Mouse (Mus musculus) mouse embryonic stem cell (cell line): ENCODE data around the gene Chil5.

Source experiments
- in situ Hi-C, 2 experiments: fragments of 300-500 bp; cut with MboI; formaldehyde crosslinking; loops; 1 replicate in 1 of 2; 3 replicates in 1 of 2; pipeline ENCODE4 v1.14.3; 2019 to 2020; ENCODE audit warnings: low sequenced_read_pairs in 2 of 2, low pct_unique_long_range_greater_than_20kb in 1 of 2, mixed read lengths in 1 of 2; ENCODE audit not compliant: unreplicated experiment in 1 of 2

Chil5 gene

GRCm38 (mm10) chr3:106032781-106033180, at the start of gene Chil5:
TSS of gene Chil5 (minus strand) at chr3:106032814.
- in situ Hi-C loops = no loop called here

DNA sequence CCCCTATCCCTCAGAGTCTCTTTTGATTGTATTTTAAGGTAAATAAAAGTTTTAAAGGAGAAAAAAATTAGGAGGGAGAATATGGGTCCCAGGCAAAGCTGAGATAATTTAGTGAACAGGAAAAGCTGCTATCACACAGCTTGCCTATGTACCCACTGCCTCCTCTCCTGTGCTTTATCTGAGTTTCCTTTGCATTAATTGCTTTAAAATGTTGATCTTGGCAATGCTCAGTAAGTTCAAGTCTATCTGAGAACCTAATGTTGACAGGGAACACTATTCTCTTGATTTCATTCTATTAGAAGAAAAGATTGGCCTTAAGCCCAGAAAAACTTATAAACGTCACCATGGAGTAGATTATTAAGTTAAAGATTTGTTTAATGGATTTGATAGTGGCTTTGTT, 42.2 kb upstream of the Chil5 start:
- in situ Hi-C loops = no loop called here

DNA sequence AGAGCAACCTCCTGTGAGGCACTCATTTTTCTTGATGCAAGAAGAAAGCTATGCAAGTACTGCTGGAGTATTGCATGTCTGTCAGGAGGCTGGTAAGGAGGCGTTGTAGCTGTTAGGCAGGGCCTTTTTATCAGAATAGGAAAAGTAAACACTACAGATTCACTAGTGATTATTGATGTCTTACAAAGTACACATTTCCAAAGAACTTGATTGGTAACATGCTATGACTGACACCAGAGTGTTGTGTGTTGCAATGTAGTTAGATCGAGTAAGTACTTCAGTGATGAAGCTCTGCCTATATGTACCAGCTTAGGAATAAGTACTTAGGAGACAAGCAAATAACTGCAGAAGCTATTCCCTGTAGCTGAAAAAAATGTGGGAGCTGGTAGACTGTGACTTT, 38.4 kb upstream of the Chil5 start:
- in situ Hi-C loops = no loop called here

- in situ Hi-C loops = loop anchor here in 1 of 2 experiments (10.0 kb wide), 1 partner anchor 63 kb away; no protein-coding TSS in a partner anchor
Measured at GRCm38 (mm10) chr3:106067707-106068106, 35.1 kb upstream of the Chil5 start.

GRCm38 (mm10) chr3:106057966-106058365, 25.4 kb upstream of the Chil5 start:
- in situ Hi-C loops = no loop called here

- in situ Hi-C loops = no loop called here
Measured at GRCm38 (mm10) chr3:106051896-106052295, 19.3 kb upstream of the Chil5 start.

DNA sequence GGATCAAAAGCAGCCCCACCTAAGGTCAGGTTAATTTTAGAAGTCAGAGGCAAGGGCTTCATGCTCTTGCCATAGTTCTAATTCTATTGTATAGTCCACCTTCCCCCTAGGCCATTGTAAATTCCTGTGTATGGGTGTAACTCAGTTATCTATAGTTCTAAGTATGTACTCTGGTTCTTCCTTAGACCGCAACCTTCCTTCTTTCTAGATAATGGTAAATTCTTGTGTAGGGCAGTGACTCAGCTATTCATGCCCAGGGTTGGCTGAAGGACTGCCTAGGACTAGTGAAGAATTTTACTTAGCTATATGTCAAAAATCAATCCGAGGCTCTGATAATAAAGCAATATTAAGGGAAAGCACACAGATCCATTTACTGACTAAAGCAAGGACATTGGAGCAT, 7.7 kb upstream of the Chil5 start:
- in situ Hi-C loops = no loop called here

GRCm38 (mm10) chr3:106024135-106024534, 8.5 kb downstream of the Chil5 start:
- in situ Hi-C loops = no loop called here

DNA sequence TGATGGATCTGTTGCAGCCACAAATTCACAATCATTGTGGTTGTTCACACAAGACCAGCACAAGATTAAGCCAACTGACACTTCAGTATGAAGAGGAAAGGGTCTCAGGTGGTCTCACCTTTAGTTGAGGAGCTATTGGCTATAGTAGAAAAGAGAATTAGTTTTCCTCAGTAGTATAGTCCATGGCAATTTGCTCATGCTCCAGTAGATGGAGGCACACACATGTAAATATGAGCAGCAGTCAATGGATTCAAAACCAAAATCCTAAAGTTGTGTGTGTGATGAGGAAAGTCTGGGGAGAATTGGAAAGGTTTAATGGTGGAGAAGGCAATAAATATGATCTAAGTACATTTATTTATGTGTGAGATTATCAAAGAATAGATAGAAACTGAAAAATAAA, 10.8 kb downstream of the Chil5 start:
- in situ Hi-C loops = no loop called here

GRCm38 (mm10) chr3:106014546-106014945, 18.1 kb downstream of the Chil5 start, which contains the start of gene Pifo:
TSS of gene Pifo (minus strand) at chr3:106014646.
- in situ Hi-C loops = no loop called here

DNA sequence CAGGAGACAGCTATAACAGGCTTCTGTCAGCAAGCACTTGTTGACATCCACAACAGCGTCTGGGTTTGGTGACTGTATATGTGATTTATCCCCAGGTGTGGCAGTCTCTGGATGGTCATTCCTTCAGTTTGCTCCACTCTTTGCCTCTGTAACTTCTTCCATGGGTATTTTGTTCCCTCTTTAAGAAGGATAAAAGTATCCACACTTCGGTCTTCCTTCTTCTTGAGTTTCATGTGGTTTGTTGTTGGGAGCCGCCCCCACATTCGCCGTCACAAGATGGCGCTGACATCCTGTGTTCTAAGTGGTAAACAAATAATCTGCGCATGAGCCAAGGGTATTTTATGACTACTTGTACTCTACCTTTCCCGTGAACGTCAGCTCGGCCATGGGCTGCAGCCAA, 29.3 kb downstream of the Chil5 start:
- in situ Hi-C loops = loop anchor here in 1 of 2 experiments (10.0 kb wide), 1 partner anchor 61 kb away; no protein-coding TSS in a partner anchor

- in situ Hi-C loops = loop anchor here in 1 of 2 experiments (10.0 kb wide), 1 partner anchor 63 kb away; no protein-coding TSS in a partner anchor
Measured at GRCm38 (mm10) chr3:106001416-106002370, 30.9 kb downstream of the Chil5 start.

DNA sequence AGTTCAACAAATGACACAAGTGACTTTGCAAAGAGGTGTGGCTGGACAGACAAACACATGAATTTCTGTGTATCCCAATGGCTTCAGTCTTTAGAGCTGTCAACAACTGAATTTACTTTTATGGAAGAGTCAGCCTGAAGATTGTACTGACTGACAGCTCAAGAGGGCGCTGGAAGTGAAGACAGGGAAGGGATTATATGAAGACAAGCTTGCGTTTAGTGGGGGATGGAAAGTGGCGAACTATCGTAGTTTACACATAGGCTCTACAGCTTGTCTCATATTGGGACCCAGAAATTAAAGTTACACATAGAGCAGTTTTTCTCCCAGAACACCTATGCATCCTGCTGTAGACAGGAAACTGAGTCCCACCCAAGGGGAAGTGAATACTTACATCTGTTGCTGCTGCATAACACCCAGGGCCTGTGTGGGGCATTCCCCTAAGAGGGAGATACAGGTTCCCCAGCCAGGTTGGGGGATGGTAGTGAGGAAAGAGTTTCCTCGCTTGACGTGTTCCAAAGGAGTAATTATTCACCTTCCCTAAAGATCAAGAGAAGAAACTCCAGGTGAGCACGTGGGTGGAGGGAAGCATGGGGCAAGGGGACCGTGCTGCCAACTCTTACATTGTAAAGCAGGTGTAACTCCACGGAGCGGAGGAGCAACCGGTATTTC, 31.8 kb downstream of the Chil5 start:
- in situ Hi-C loops = loop anchor here in 1 of 2 experiments (10.0 kb wide), 1 partner anchor 64 kb away; no protein-coding TSS in a partner anchor

DNA sequence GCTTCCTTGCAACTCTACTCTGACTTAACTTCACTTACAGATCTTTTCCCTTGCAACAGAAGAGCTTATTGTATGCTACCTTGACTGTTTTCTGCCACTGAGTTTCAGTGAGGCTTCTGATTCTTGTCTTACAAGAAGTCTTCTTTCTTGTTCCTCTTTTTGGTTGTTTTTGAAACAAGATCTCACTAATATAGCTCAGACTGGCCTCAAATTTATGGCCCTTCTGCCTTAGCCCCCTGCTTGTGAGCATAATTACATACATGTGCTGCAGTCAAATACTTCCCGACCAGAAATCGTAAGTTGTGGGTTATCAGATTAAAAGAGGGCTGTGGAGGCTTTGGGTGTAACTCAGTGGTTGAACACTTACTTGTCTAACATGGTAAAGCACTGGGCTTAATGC, 37.9 kb downstream of the Chil5 start:
- in situ Hi-C loops = loop anchor here (10.0 to 25.0 kb wide), 2 partner anchors 443 to 450 kb away; no protein-coding TSS in a partner anchor

DNA sequence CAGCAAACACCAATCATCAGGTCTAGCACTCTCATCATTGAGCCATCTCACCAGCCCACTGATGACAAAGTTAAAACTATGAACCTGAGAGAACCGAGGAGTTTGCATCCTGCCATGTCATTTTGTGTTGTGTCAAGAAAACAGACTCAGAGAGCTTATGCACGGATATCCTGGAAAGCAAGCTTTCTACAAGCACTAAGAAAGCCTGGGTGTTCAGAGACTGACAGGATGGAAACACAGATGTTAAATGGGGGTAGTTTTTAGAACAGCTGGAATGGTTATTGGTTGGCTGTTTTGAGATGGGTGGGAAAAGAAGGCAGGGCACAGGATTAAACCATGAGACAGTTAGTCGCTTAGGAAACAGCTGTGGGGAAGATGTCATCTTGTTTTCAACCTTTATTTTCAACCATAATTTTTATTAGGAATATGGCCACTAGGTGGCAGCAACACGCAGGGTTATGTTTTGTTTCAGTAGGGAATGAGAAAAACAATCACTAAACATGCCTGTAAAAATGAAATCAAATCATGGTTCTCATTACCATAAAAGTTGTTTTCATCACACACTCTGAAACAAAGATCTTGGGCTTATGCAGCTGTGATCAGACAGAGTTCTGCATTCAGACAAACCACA, 40.8 kb downstream of the Chil5 start:
- in situ Hi-C loops = loop anchor here (10.0 to 25.0 kb wide), 2 partner anchors 446 to 453 kb away; no protein-coding TSS in a partner anchor

DNA sequence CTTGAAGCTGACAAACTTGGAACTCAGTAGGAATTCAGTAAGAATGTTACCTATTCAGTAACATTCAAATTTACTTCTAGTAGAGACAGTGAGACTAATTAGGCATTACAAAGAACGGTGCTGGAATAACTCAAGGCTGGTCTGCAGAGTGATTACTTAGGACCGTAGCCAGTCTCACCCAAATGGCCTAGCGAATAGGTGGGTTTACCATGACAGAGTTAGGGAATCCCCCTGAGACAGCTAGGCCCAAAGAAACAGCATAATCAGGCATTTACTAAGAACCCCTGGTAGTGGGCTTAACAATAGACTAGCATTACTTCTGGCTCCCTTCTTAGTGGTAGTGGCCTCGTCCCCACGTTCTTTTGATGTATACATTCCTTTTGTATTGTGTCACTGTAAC, 43.0 kb downstream of the Chil5 start:
- in situ Hi-C loops = loop anchor here (10.0 to 25.0 kb wide), 2 partner anchors 448 to 455 kb away; no protein-coding TSS in a partner anchor

- in situ Hi-C loops = loop anchor here in 1 of 2 experiments (25.0 kb wide), 1 partner anchor 1363 kb away; the partner anchor contains the start of gene Rbm15
Measured at GRCm38 (mm10) chr3:105974174-105974573, 58.4 kb downstream of the Chil5 start.

GRCm38 (mm10) chr3:105973411-105973810, 59.2 kb downstream of the Chil5 start, which contains the start of gene Ovgp1:
TSS of gene Ovgp1 (plus strand) at chr3:105973711.
- in situ Hi-C loops = loop anchor here in 1 of 2 experiments (25.0 kb wide), 1 partner anchor 1364 kb away; the partner anchor contains the start of gene Rbm15
